Mouse (Mus musculus) C2C12 (cell line): ENCODE measurements around the gene Htr5a.

Experiments used
- CEBPB ChIP-seq: IDR thresholded peaks from one replicate; pipeline ENCODE4 v1.6.1; 2011; ENCODE audit warnings: low read depth, mild to moderate bottlenecking, control low read depth, moderate library complexity
- CTCF ChIP-seq: IDR thresholded peaks from one replicate; pipeline ENCODE4 v1.5.1; 2011; ENCODE audit not compliant: control insufficient read depth, insufficient read depth, insufficient read length
- FOSL1 ChIP-seq: IDR thresholded peaks from one replicate; pipeline ENCODE4 v1.8.0; 2011; ENCODE audit warnings: mild to moderate bottlenecking, low read length; ENCODE audit not compliant: poor library complexity, insufficient read depth, severe bottlenecking
- MAX ChIP-seq: IDR thresholded peaks from one replicate; pipeline ENCODE4 v1.6.1; 2011; ENCODE audit warnings: mild to moderate bottlenecking, control low read depth
- MYOD1 ChIP-seq: IDR thresholded peaks from one replicate; pipeline ENCODE4 v1.6.1; 2011; ENCODE audit warnings: low read depth; ENCODE audit not compliant: control insufficient read depth, insufficient read length
- MYOG ChIP-seq: IDR thresholded peaks from one replicate; pipeline ENCODE4 v1.6.1; 2011; ENCODE audit not compliant: control insufficient read depth, insufficient read length; ENCODE audit errors: extremely low read depth
- USF1 ChIP-seq: IDR thresholded peaks from one replicate; pipeline ENCODE4 v1.6.1; 2011; ENCODE audit warnings: low read depth, mild to moderate bottlenecking, control low read depth, moderate library complexity

- no peak for TF ChIP-seq CTCF
- no peak for TF ChIP-seq MAX
- no peak for TF ChIP-seq MYOG
- no peak for TF ChIP-seq USF1
- no peak for TF ChIP-seq MYOD1
- TF ChIP-seq CEBPB, result no peak
- TF ChIP-seq FOSL1, result no peak
These were observed 22.9 kb upstream of the Htr5a start for GRCm38 (mm10) chr5:27818840-27819672.
